Mouse (Mus musculus): ENCODE results near the gene Gm20683. TPM values are rescaled to one million over a fixed set of nuclear protein-coding genes. Genes with fewer than 3 reads are reported as not detected.
A peak's percentile ranks its signal among the peaks of the same experiment; 100 is the strongest.

The Gm20683 gene
- polyA plus RNA-seq (2016; fragmentation: Nextera tagmentation; extraction: Ambion mirVana) = 2.5 and 3.3 TPM in 2 replicates

DNA sequence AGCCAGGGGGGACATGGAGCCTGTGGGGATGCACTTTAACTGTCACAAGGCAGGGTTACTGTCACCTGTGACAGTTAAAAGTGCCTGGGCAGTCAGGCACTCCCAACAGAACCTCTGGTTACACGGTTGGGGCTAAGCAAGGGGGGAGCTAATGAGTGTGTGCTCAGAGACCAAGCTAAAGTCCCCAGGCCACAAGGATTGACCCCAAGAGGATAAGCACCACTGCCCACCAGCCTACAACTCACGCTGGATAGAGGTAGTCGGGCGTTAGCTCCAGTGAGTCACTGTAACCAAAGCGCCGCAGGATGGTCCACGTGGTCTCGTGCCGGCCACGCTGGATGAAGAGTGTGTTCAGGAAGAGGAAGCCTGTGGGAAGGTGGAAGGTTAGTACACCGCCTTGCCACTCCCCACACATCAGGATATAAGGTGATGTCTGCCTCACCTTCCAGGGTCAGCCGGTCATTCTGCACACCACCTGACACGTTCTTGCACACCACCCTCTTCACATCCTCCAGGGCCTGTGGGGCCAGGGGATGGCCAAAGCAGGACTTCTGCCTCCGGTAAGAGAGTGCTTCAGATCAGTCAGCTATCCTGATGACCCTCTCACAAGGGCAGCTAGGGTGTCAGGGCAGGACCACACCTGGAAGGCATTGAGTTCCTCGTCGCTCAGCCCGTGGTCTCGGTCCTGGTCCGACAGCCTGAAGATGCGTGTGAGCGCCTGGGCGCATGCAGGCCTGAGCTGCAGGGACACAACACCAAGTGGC lies at the start of gene Gm20683:
TSS of gene Gm20683 (minus strand) at position 647 of the 764 bp plus-strand sequence.
- H3K4me2 ChIP-seq = no peak within 1 kb of the TSS
- H3K9ac ChIP-seq = no peak within 1 kb of the TSS
- WGBS = 94% methylated on average over 22 of the region's 22 CpGs
- no peaks in the 10 kb centered on the region for H3K9me3 ChIP-seq
- no peak for ATAC-seq (ENCODE audit: low FRiP score)
- no peak within 1 kb of the TSS for H3K4me3 ChIP-seq (replicated peaks)
- peaks cover 59% of the 10 kb centered on the region for H3K36me3 ChIP-seq (replicated peaks)
- H3K4me1 ChIP-seq = peaks cover 40% of the 10 kb centered on the region
- H3K27me3 ChIP-seq = no peaks in the 10 kb centered on the region
- no peak within 1 kb of the TSS for H3K27ac ChIP-seq

DNA sequence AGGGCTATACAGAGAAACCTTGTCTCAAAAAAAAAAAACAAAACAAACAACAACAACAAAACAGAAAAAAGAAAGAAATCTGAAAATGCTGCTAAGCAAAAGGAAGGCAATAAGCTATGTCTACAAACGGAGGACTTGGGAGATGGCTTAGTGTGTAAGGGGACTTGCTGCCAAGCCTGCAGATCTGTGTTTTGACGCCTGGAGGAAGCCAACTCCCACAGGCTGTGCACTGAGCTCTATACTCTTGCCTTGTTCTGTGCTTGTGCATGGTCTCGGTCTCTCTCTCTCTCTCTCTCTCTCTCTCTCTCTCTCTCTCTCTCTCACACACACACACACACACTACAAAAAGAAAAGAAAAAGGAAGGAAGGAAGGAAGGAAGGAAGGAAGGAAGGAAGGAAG lies 47.3 kb upstream of the Gm20683 start:
- no peaks in the 10 kb centered on the region for H3K27me3 ChIP-seq
- no peak overlapping the region for H3K4me2 ChIP-seq
- no peak for ATAC-seq (ENCODE audit: low FRiP score)
- H3K9me3 ChIP-seq = no peaks in the 10 kb centered on the region
- WGBS = 89% methylated on average over 3 of the region's 3 CpGs
- no peak overlapping the region for H3K9ac ChIP-seq
- H3K4me3 ChIP-seq (replicated peaks) = no peak overlapping the region
- H3K27ac ChIP-seq = no peak overlapping the region
- peaks cover 32% of the 10 kb centered on the region for H3K36me3 ChIP-seq (replicated peaks)
- no peaks in the 10 kb centered on the region for H3K4me1 ChIP-seq

DNA sequence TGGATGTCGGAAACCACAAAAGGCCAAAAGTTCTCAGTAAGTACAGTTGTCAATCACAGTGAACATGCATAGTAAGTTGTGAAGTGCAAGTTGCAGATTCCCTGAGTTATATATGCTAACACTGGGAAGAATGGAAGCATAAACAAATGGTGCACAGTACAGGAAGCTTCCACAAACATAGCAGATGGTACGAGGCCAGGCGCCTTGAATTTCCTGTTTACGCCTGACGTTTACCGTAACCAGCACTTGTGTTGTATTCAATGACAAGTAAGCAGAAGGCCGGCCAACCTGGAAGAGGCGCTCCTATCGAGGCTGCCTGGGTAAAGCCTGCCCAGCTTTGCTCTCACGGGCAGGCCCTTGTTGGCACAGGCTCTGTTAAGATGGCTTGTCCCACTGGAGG lies 45.9 kb upstream of the Gm20683 start:
- Histone ChIP-seq H3K9ac (no peak overlapping the region), H3K4me1 (peaks cover 4% of the 10 kb centered on the region; the same call in 1 of the 2 replicates), H3K36me3 (replicated peaks) (peaks cover 45% of the 10 kb centered on the region), H3K4me3 (replicated peaks) (no peak overlapping the region), H3K27me3 (no peaks in the 10 kb centered on the region), H3K4me2 (no peak overlapping the region), H3K9me3 (no peaks in the 10 kb centered on the region), H3K27ac (no peak overlapping the region)
- ATAC-seq (ENCODE audit: low FRiP score) = no peak
- WGBS = 91% methylated on average over 10 of the region's 10 CpGs

DNA sequence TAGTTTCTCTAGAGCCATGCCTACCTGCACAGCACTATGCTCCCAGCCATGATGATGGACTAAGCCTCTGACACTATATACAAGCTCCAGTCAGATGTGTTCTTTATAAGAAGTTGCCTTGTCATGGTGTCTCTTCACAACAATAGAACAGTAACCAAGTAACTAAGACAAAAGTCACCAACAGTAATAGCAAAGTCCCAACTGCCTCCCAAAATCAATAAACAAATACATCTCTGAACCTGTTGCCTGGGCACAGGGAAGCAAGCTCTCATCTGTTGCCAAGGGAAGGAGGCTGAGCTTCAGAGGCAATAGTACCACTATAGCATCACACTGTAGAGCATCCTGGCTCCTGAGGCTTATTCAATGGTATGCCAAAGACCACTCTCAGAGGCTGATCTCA lies 45.2 kb upstream of the Gm20683 start:
- Histone ChIP-seq H3K27me3 (no peaks in the 10 kb centered on the region), H3K9me3 (no peaks in the 10 kb centered on the region), H3K4me3 (replicated peaks) (no peak overlapping the region), H3K4me1 (peaks cover 6% of the 10 kb centered on the region), H3K36me3 (replicated peaks) (peaks cover 51% of the 10 kb centered on the region), H3K4me2 (no peak overlapping the region), H3K9ac (no peak overlapping the region), H3K27ac (no peak overlapping the region)
- ATAC-seq (ENCODE audit: low FRiP score) = no peak

DNA sequence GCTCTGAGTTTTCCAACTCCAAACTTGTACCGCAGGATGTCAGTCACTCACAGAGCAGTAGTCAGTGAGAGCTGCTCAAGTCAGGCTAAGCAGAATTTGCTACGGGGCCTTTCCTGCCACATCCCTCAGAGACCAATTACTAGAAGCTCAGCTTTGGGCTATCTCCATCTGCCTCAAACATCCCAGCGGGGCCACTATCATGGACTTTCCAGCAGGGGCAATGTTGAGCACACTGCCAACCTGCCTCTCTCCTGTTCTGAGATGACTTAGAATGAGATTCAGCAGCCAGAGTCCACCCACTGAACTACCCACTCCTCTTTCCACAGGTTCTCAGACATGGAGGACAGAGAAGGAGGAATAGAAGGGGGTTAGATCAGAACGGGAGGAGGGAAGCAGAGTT lies 44.1 kb upstream of the Gm20683 start:
- H3K27me3 ChIP-seq = no peaks in the 10 kb centered on the region
- H3K27ac ChIP-seq = no peak overlapping the region
- no peak overlapping the region for H3K4me3 ChIP-seq (replicated peaks)
- 72% methylated on average over 4 of the region's 4 CpGs for WGBS
- H3K4me2 ChIP-seq = no peak overlapping the region
- no peak for ATAC-seq (ENCODE audit: low FRiP score)
- H3K9ac ChIP-seq = no peak overlapping the region
- peaks cover 18% of the 10 kb centered on the region for H3K4me1 ChIP-seq
- H3K36me3 ChIP-seq (replicated peaks) = peaks cover 51% of the 10 kb centered on the region
- H3K9me3 ChIP-seq = no peaks in the 10 kb centered on the region

DNA sequence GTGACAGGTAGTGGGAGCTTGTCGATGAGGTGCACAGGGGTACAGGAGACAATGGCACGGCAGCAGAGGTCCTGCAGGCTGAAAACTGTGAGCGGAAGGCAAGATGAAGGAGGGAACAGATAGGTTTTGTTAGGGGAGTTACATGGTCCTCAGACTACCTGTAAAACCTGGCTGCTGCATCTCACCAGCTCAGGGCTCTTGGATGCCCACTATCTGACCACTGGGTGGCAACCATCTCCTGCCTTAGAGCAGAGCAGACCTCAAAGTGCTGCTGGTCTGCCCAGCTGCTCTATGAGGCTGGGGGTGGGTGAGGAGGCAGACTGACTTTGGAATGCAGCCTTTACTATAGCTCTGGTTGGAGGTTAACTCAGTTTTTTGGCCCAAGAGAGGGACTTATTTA lies 42.3 kb upstream of the Gm20683 start:
- Histone ChIP-seq H3K27ac (no peak overlapping the region), H3K9ac (no peak overlapping the region), H3K4me3 (replicated peaks) (no peak overlapping the region), H3K36me3 (replicated peaks) (peaks cover 49% of the 10 kb centered on the region), H3K9me3 (no peaks in the 10 kb centered on the region), H3K27me3 (no peaks in the 10 kb centered on the region), H3K4me2 (no peak overlapping the region), H3K4me1 (peaks cover 28% of the 10 kb centered on the region)
- 89% methylated on average over 3 of the region's 3 CpGs for WGBS
- no peak for ATAC-seq (ENCODE audit: low FRiP score)

DNA sequence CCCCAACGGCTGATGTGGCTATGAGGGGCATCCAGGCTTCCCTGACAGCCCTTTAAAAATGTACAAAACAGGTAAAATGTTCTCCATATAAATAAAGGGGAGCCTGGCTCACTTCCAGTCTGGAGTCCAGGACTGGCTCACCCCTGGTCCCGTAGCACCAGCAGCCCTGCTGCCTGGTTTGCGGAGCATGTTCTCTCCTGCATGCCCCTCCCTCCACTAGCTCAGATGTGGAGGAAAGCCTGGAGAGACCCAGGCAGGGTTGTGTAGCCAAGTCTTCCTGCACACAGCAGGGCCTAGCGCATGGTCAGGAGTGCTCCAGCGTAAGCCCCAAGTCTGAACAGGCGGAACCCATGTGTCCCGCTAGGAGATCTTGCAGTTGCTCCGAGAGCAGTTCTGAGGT lies 41.7 kb upstream of the Gm20683 start:
- 88% methylated on average over 8 of the region's 8 CpGs for WGBS
- no peaks in the 10 kb centered on the region for H3K9me3 ChIP-seq
- ATAC-seq (ENCODE audit: low FRiP score) = no peak
- no peak overlapping the region for H3K27ac ChIP-seq
- no peak overlapping the region for H3K4me3 ChIP-seq (replicated peaks)
- H3K36me3 ChIP-seq (replicated peaks) = peaks cover 52% of the 10 kb centered on the region
- H3K4me2 ChIP-seq = no peak overlapping the region
- peaks cover 28% of the 10 kb centered on the region for H3K4me1 ChIP-seq
- no peak overlapping the region for H3K9ac ChIP-seq
- H3K27me3 ChIP-seq = no peaks in the 10 kb centered on the region

DNA sequence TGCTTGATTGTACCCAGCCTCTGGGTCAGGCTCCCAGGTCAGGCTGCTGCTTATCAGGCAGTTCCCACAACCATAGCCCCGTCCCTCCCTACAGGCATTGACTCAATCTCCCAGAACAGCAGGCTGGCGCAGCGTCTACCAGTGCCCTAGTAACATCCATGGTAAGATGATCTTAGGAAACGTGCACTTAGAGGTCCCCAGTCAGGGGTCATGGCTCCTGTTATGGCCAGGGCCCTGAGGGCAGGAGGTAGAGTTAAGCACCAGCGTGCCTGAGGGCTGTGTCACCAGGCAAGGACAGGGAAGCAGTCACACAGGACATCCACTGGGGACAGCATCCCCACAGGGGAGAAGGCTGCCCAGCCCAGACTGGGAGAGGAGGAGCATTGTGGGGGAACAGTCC lies 40.7 kb upstream of the Gm20683 start:
- peaks cover 28% of the 10 kb centered on the region for H3K4me1 ChIP-seq
- H3K9ac ChIP-seq = no peak overlapping the region; the same call in 1 of the 2 replicates
- H3K36me3 ChIP-seq (replicated peaks) = peaks cover 52% of the 10 kb centered on the region
- no peak overlapping the region for H3K27ac ChIP-seq
- 40% methylated on average over 5 of the region's 5 CpGs for WGBS
- H3K9me3 ChIP-seq = no peaks in the 10 kb centered on the region
- H3K4me2 ChIP-seq = no peak overlapping the region
- H3K4me3 ChIP-seq (replicated peaks) = no peak overlapping the region
- H3K27me3 ChIP-seq = no peaks in the 10 kb centered on the region
- ATAC-seq (ENCODE audit: low FRiP score) = no peak

DNA sequence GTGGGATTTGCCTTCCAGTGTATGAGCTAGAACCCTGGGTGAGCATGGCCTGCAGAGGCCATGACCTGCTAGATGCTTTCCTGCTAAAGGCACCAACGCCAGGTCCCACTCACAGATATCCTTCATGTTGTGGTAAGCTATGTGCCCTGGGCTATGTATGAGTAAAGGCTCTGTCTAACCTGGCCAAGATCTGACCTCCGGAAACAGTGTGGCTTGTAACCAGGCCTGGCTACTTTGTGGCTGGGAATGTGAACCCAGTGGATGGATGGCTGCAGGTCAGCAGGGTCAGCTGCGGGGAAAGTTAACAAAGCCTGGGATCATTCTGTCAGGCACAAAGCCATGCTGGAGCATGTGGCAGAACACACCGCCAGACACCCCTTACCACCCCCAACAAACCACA lies 40.1 kb upstream of the Gm20683 start:
- H3K27me3 ChIP-seq = no peaks in the 10 kb centered on the region
- peak overlapping the region; percentile 64 for H3K27ac ChIP-seq
- WGBS = 29% methylated on average over 4 of the region's 4 CpGs
- H3K4me3 ChIP-seq (replicated peaks) = no peak overlapping the region
- H3K4me2 ChIP-seq = no peak overlapping the region
- no peak for ATAC-seq (ENCODE audit: low FRiP score)
- no peaks in the 10 kb centered on the region for H3K9me3 ChIP-seq
- H3K4me1 ChIP-seq = peaks cover 33% of the 10 kb centered on the region
- H3K36me3 ChIP-seq (replicated peaks) = peaks cover 52% of the 10 kb centered on the region
- H3K9ac ChIP-seq = peak overlapping the region; percentile 12

DNA sequence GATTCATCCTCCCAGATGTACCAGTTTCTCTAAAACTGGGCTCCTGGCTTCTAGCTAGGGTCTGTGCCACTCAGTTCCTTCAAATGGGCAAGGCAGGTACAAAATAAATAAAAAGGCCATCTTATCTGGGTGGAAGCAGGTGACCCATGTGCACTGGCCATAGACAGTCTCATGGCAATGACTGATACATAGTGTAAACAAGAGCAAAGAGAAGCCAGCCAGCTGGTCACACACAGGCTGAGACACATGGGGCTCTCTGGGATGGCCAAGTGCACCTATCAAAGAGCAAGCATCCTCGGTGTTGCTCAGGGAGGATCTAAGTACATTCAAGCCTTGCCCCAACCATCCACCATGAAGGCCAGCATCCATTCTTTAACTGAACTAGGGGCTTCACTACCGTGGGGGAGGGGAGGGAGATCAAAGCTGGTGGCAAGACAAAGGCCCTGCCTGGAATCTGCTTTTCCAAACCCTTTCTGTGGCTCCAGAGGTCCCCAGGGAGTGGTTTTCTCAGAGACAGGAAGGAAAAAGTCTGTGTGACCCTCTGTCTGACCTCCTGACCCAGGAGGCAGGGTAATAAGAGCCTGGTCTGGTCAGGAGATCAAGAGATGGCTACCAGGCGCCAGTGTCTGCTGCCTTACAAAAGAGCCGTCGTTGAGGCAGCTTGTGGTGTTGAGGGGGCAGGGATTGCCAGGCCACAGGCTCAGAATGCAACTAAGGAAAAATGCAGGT lies 39.5 kb upstream of the Gm20683 start:
- peaks cover 52% of the 10 kb centered on the region for H3K36me3 ChIP-seq (replicated peaks)
- 5% methylated on average over 5 of the region's 5 CpGs for WGBS

DNA sequence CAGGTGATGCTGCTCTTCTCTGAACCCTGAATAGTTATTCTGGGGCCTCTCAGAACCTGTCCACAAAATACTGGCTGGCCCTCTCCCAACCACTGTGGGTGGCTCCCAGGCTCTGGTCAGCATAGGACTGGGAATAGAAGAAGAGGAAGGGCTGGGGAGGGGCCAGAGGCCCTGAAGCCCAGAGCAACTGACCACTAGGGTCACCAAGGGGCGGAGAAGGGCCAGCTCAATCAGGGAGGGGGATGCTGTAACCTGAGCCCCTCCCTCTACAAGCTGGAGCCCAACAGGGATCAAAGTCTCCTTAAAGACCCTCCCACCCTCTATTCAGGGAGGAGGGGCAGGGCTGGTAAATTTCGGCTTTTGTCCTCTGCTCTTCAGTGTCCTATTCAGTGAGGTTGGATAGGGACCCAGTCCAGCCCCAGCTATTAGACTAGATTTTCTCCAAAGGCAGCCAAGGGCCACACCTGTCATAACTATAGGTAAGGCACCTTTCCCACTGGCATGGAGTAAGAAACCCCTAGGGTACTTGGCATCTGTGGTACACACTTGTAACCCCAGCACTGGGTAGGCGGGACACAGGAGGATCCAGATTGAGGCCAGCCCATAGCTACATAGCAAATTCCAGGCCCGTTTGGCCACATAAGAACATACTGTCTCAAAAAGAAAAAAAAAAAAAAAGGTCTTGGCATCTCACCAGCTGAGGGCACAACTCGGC lies 38.8 kb upstream of the Gm20683 start, which contains the start of gene Wfikkn1:
TSS of gene Wfikkn1 (minus strand) at position 663 of the 715 bp plus-strand sequence.
- H3K36me3 ChIP-seq (replicated peaks) = peaks cover 52% of the 10 kb centered on the region
- peak within 1 kb of the TSS; percentile 64 for H3K27ac ChIP-seq
- H3K9ac ChIP-seq = peak within 1 kb of the TSS; percentile 12
- H3K27me3 ChIP-seq = no peaks in the 10 kb centered on the region
- WGBS = 30% methylated on average over 5 of the region's 5 CpGs
- peaks cover 43% of the 10 kb centered on the region for H3K4me1 ChIP-seq
- ATAC-seq (ENCODE audit: low FRiP score) = no peak
- no peak within 1 kb of the TSS for H3K4me3 ChIP-seq (replicated peaks)
- no peaks in the 10 kb centered on the region for H3K9me3 ChIP-seq
- no peak within 1 kb of the TSS for H3K4me2 ChIP-seq

More for the DNA sequence above, 39.5 kb upstream of the Gm20683 start:
- ATAC-seq (ENCODE audit: low FRiP score) = no peak
- H3K9me3 ChIP-seq = no peaks in the 10 kb centered on the region
- H3K9ac ChIP-seq = peak overlapping the region; percentile 12; the same call in 1 of the 2 replicates
- H3K27ac ChIP-seq = peak overlapping the region; percentile 64
- H3K4me3 ChIP-seq (replicated peaks) = no peak overlapping the region
- H3K4me1 ChIP-seq = peaks cover 39% of the 10 kb centered on the region
- H3K27me3 ChIP-seq = no peaks in the 10 kb centered on the region
- no peak overlapping the region for H3K4me2 ChIP-seq

DNA sequence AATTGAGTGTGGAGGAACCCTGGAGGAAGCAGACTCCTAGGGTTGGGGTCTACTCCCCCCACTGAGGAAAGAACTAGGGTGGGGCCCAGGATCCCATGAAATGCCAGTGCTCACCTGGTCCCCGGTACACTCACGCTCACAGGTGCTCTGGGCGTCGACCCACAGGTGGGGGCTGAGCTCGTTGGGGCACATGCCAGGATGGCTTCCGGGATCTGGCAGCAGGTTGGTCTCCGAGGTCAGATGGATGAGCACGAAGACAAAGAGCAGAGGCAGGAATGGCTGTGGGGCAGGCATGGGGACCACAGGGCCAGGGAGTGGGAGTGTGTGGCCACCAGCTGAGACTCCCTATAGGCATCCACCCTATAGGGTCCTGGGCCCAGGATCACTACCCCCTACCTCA lies 38.2 kb upstream of the Gm20683 start:
- no peak overlapping the region for H3K4me3 ChIP-seq (replicated peaks)
- H3K27ac ChIP-seq = no peak overlapping the region
- 79% methylated on average over 8 of the region's 8 CpGs for WGBS
- peaks cover 43% of the 10 kb centered on the region for H3K4me1 ChIP-seq
- H3K4me2 ChIP-seq = no peak overlapping the region
- H3K9me3 ChIP-seq = no peaks in the 10 kb centered on the region
- no peak overlapping the region for H3K9ac ChIP-seq
- peaks cover 51% of the 10 kb centered on the region for H3K36me3 ChIP-seq (replicated peaks)
- no peak for ATAC-seq (ENCODE audit: low FRiP score)
- H3K27me3 ChIP-seq = no peaks in the 10 kb centered on the region
